Mouse (Mus musculus) neutrophil, adult 65 days (primary cell): ENCODE data around the gene Rasal3. TPM values are rescaled to one million over a fixed set of nuclear protein-coding genes. Genes with fewer than 3 reads are reported as not detected.

Source experiments
- total RNA-seq: library from RNA; stranded (reverse); gene quantifications from 2 replicates; pipeline ENCODE4 v1.2.4, GENCODE M21; 2023

Rasal3 gene
- 42.4 and 48.5 TPM in 2 replicates for total RNA-seq

DNA sequence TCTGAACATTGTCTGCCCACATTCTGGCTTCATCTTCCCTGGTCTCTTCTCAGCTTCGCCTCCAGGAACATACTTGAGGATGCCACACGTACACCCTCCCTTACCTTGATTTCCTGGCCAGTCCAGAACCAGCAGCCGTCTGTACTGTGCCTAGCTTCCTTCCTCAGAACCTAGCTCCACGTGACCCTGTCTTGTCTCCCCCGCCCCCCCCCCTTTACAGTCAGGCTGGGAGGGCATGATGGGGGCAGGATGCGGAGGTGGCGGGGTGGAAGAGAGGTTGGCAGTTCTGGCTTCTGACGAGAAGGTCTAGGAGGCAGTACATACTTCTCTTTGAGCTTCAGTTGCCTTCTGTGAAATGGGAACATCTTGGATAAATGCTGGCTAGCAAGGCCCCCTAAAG is at the start of gene Rasal3:
Rasal3 (minus strand) TSS at position 167 of the 400 bp plus-strand sequence.

GRCm38 (mm10) chr17:32452482-32452881 is 49.1 kb upstream of the Rasal3 start, which contains the start of gene Cyp4f39:
Cyp4f39 (plus strand) TSS chr17:32452723.

GRCm38 (mm10) chr17:32424034-32424433 is 20.7 kb upstream of the Rasal3 start, which contains the start of gene Pglyrp2:
Pglyrp2 (minus strand) TSS chr17:32424167.

DNA sequence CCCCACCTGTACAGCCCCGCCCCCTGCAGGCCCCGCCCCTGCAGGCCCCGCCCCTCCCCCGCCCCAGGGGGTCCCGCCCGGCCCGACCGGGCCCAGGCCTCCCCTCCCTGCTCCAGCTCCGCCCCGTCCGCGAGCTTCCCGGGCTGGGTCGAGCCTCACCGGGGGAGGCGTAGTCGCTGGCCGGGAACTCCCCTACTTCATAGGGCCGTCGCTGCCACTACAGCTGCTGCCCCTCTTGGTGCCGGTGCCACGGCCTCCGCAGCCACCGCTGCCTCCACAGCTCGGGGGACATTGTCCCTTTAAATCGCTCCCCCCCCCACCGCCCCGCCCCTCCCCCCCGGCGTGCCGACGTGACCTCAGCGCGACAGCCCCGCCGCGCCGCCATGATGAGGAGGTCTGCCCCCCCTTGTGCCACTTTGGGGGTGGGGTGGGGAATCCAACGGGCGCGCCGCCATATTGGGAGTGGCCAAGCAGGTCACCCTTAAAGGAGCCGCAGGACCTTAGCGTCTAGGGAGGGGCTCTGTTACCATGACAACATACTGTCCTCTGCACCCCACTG is 14.2 kb downstream of the Rasal3 start, which contains the start of gene Wiz:
Wiz (minus strand) TSS at position 339 of the 559 bp plus-strand sequence.

GRCm38 (mm10) chr17:32350382-32350983 is 52.9 kb downstream of the Rasal3 start, which contains the start of gene Akap8l:
Akap8l (minus strand) TSS chr17:32350607.

Other genes starting within 250 kb of the Rasal3 start
- 0.05 and 0.25 TPM in 2 replicates for gene Notch3, start 236.7 kb downstream of the Rasal3 start, total RNA-seq
- gene Ephx3, start 214.0 kb downstream of the Rasal3 start, total RNA-seq = not detected in 2 replicates
- gene Brd4, start 118.9 kb downstream of the Rasal3 start, total RNA-seq = 251 and 326 TPM in 2 replicates
- 77.8 and 97.5 TPM in 2 replicates for gene Akap8, start 82.3 kb downstream of the Rasal3 start, total RNA-seq
- 28.9 and 40.3 TPM in 2 replicates for gene Akap8l, start 53.0 kb downstream of the Rasal3 start, total RNA-seq
- gene Wiz, start 14.1 kb downstream of the Rasal3 start, total RNA-seq = 13.4 and 16.6 TPM in 2 replicates
- 0.18 and 0.69 TPM in 2 replicates for gene Pglyrp2, start 20.6 kb upstream of the Rasal3 start, total RNA-seq
- not detected in 2 replicates for gene Cyp4f39, start 49.1 kb upstream of the Rasal3 start, total RNA-seq
- 0.25 and 0.29 TPM in 2 replicates for gene Cyp4f17, start 102.5 kb upstream of the Rasal3 start, total RNA-seq
- gene Cyp4f16, start 133.0 kb upstream of the Rasal3 start, total RNA-seq = 10.0 and 12.3 TPM in 2 replicates
- gene Cyp4f37, start 217.7 kb upstream of the Rasal3 start, total RNA-seq = 0.20 and 0.51 TPM in 2 replicates